Comparison of ENCODE assay signal across 22 mouse cellular contexts in the genomic region with DNA sequence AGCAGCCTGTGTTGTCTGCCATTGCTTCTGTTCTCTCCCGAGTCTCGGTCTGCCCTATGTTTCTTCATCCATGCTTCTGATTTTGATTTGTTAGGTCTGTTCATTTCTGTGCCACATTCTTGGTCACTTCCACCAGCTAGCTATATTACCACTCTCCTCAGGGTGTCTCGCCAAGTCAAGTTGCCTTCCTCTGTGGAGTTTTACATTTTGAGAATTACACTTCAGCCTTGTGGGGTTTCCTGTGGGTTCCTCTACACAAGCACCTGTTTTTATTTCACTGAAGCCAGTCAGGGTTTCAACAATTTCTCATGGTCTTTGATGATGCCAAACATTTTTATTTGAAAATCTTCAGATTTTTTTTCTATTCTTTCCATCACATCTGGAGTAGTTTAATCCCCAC. TPM values are rescaled to one million over a fixed set of nuclear protein-coding genes. Genes with fewer than 3 reads are reported as not detected.
A peak's percentile ranks its signal among the peaks of the same experiment; 100 is the strongest.
DNase-seq lines count a peak whose midpoint lies in the region; ATAC-seq lines count a peak whose summit lies in the region.
"Had no signal": no experiment of that assay in that cellular context is flagged by ENCODE, and none has a peak within 500 bp of the region (broad histone marks: within the 10 kb centered on the region; RNA-seq: fewer than 3 reads in every experiment).

No protein-coding gene starts in this region.

- H3K9me3 ChIP-seq in embryonic facial prominence, embryonic 13.5 days = peaks cover 19% of the 10 kb centered on the region
- peaks cover 25% of the 10 kb centered on the region for H3K9me3 ChIP-seq in embryonic facial prominence, embryonic 10.5 days
- peaks cover 21% of the 10 kb centered on the region for H3K9me3 ChIP-seq in embryonic facial prominence, embryonic 14.5 days (ENCODE audit: control insufficient read depth, low read length)

- ATAC-seq in embryonic facial prominence, embryonic 13.5 days (ENCODE audit: insufficient number of reproducible peaks, insufficient read depth, low FRiP score, low TSS enrichment, low read depth) = no peak
- ATAC-seq in embryonic facial prominence, embryonic 14.5 days (ENCODE audit: low read depth) = no peak
- ATAC-seq: CD4-positive, CD25-positive, alpha-beta regulatory T cell, adult 4 months; forebrain, embryonic 14.5 days; forebrain, embryonic 16.5 days had no signal

- H3K4me3 ChIP-seq in embryonic facial prominence, embryonic 13.5 days = no peak overlapping the region
- no peak overlapping the region for H3K4me3 ChIP-seq in embryonic facial prominence, embryonic 10.5 days
- no peak overlapping the region for H3K4me3 ChIP-seq in embryonic facial prominence, embryonic 14.5 days (ENCODE audit: low read depth, low read length)
- H3K4me3 ChIP-seq: forebrain, embryonic 10.5 days; forebrain, embryonic 12.5 days had no signal

- peak overlapping the region; percentile 45 for H3K27ac ChIP-seq in embryonic facial prominence, embryonic 13.5 days
- H3K27ac ChIP-seq in embryonic facial prominence, embryonic 10.5 days (replicated peaks) = no peak overlapping the region
- H3K27ac ChIP-seq in embryonic facial prominence, embryonic 14.5 days (replicated peaks; ENCODE audit: low read depth, low read length) = peak overlapping the region; percentile 63
- H3K27ac ChIP-seq: forebrain, embryonic 10.5 days; forebrain, embryonic 12.5 days had no signal

- WGBS in embryonic facial prominence, embryonic 13.5 days = 37% methylated on average over 3 of the region's 3 CpGs
- WGBS in embryonic facial prominence, embryonic 10.5 days = 83% methylated on average over 3 of the region's 3 CpGs
- 45% methylated on average over 3 of the region's 3 CpGs for WGBS in embryonic facial prominence, embryonic 14.5 days

- H3K27me3 ChIP-seq in embryonic facial prominence, embryonic 13.5 days = no peaks in the 10 kb centered on the region
- H3K27me3 ChIP-seq in embryonic facial prominence, embryonic 10.5 days (replicated peaks; ENCODE audit: low read depth, poor library complexity, severe bottlenecking) = no peaks in the 10 kb centered on the region
- no peaks in the 10 kb centered on the region for H3K27me3 ChIP-seq in embryonic facial prominence, embryonic 14.5 days (replicated peaks; ENCODE audit: control insufficient read depth, insufficient read depth, low read length)

- no peak for DNase-seq in embryonic facial prominence, embryonic 10.5 days (ENCODE audit: low spot score)
- peak; percentile 43 for DNase-seq in NIH3T3 (ENCODE audit: low read depth)
- DNase-seq in embryonic facial prominence, embryonic 14.5 days (ENCODE audit: low spot score) = peak; percentile 65
- peak; percentile 55 for DNase-seq in fibroblast of lung, adult 2 months (ENCODE audit: low read depth)
- no peak for DNase-seq in spleen, postnatal 36 days (ENCODE audit: low spot score in 2 of 2)
- DNase-seq in adrenal gland, postnatal 36 days = no peak
- DNase-seq: adrenal gland, adult 2 months; adrenal gland, postnatal 10 days; adrenal gland, postnatal 25 days; B cell, adult 2 months; cerebellum, adult 11-12 months; cerebellum, adult 2 months; cerebellum, adult 9-10 months; cerebellum, postnatal 10 days; cerebellum, postnatal 25 days had no signal

- H3K4me2 ChIP-seq in embryonic facial prominence, embryonic 13.5 days = no peak overlapping the region
- no peak overlapping the region for H3K4me2 ChIP-seq in embryonic facial prominence, embryonic 14.5 days (ENCODE audit: low read depth, low read length)
- H3K4me2 ChIP-seq: forebrain, embryonic 12.5 days had no signal

- H3K4me1 ChIP-seq in embryonic facial prominence, embryonic 13.5 days = peaks cover 22% of the 10 kb centered on the region
- H3K4me1 ChIP-seq in embryonic facial prominence, embryonic 10.5 days = peaks cover 5% of the 10 kb centered on the region
- H3K4me1 ChIP-seq in embryonic facial prominence, embryonic 14.5 days (ENCODE audit: control insufficient read depth, insufficient read depth, low read length) = peaks cover 5% of the 10 kb centered on the region; the same call in 1 of the 2 replicates

- no peak overlapping the region for H3K9ac ChIP-seq in embryonic facial prominence, embryonic 13.5 days
- no peak overlapping the region for H3K9ac ChIP-seq in embryonic facial prominence, embryonic 14.5 days (ENCODE audit: low read depth, low read length)
- H3K9ac ChIP-seq: forebrain, embryonic 12.5 days had no signal

- no peaks in the 10 kb centered on the region for H3K36me3 ChIP-seq in embryonic facial prominence, embryonic 13.5 days
- H3K36me3 ChIP-seq in embryonic facial prominence, embryonic 10.5 days (replicated peaks) = no peaks in the 10 kb centered on the region
- H3K36me3 ChIP-seq in embryonic facial prominence, embryonic 14.5 days (ENCODE audit: control insufficient read depth, insufficient read depth, low read length) = no peaks in the 10 kb centered on the region
- H3K36me3 ChIP-seq: forebrain, embryonic 10.5 days; forebrain, embryonic 12.5 days; G1E had no signal

RNA-seq across cellular contexts. Expression of a gene that starts 16.7 kb away (rescaled TPM):
- 186 and 202 TPM in 2 replicates for polyA plus RNA-seq in embryonic facial prominence, embryonic 13.5 days (2015; fragmentation: Nextera tagmentation; extraction: Ambion mirVana)
- 255 TPM in 2 replicates for polyA plus RNA-seq in embryonic facial prominence, embryonic 10.5 days (2016; fragmentation: Nextera tagmentation; extraction: Ambion mirVana)
- polyA plus RNA-seq in embryonic facial prominence, embryonic 14.5 days (2014; fragmentation: Nextera tagmentation; extraction: Ambion mirVana) = 115 and 138 TPM in 2 replicates
- 100 to 1,000 TPM; 117 to 134 TPM for total RNA-seq in adrenal gland, postnatal 36 days (2021)

Comparison
In these comparisons a context has a peak if more than half of its experiments do, and no peak if none do; other contexts are left out.
1. DNase-seq: peak in NIH3T3 (single experiment), embryonic facial prominence, embryonic 14.5 days (single experiment) and fibroblast of lung, adult 2 months (single experiment); none in embryonic facial prominence, embryonic 10.5 days (single experiment), spleen, postnatal 36 days (0 of 2) and adrenal gland, postnatal 36 days (0 of 2).